Mouse (Mus musculus) embryonic facial prominence, embryonic 11.5 days (tissue): ENCODE data around the gene Tex48. TPM values are rescaled to one million over a fixed set of nuclear protein-coding genes. Genes with fewer than 3 reads are reported as not detected.

ENCODE experiments used
- ATAC-seq: fragments of 200-750 bp; cut with Nextera tagmentation; replicated peaks from 2 replicates; pipeline ENCODE4 v1.8.0; 2017; ENCODE audit warnings: low read depth; ENCODE audit not compliant: insufficient number of reproducible peaks, low FRiP score, low TSS enrichment
- DNase-seq: peaks from one replicate; pipeline ENCODE4 v3.0.0-alpha.2; 2015; ENCODE audit warnings: low spot score
- H3K27ac ChIP-seq: fragments of 300-500 bp; sonication (generic); replicated peaks from 2 replicates; pipeline ENCODE4 v1.5.1; 2014; ENCODE audit warnings: mild to moderate bottlenecking, low read depth, low read length, control low read depth
- H3K27me3 ChIP-seq: fragments of 300-500 bp; sonication (generic); 2 replicates; pipeline ENCODE4 v1.6.1; 2014; ENCODE audit warnings: mild to moderate bottlenecking, low read length, moderate library complexity, mixed read lengths; ENCODE audit not compliant: control insufficient read depth, insufficient read depth
- H3K36me3 ChIP-seq: fragments of 300-500 bp; sonication (generic); replicated peaks from 2 replicates; pipeline ENCODE4 v1.6.1; 2014; ENCODE audit warnings: low read depth, mild to moderate bottlenecking, low read length, moderate library complexity, mixed read lengths; ENCODE audit not compliant: control insufficient read depth, insufficient read depth
- H3K4me1 ChIP-seq: fragments of 300-500 bp; sonication (generic); 2 replicates; pipeline ENCODE4 v1.6.1; 2014; ENCODE audit warnings: low read length, mixed read lengths; ENCODE audit not compliant: control insufficient read depth, insufficient read depth
- H3K4me2 ChIP-seq: fragments of 300-500 bp; sonication (generic); 2 replicates; pipeline ENCODE4 v1.6.1; 2014; ENCODE audit warnings: low read depth, mild to moderate bottlenecking, control low read depth, low read length, moderate library complexity
- H3K4me3 ChIP-seq: fragments of 300-500 bp; sonication (generic); 2 replicates; pipeline ENCODE4 v1.5.1; 2014; ENCODE audit warnings: low read depth, low read length, control low read depth
- H3K9ac ChIP-seq: fragments of 300-500 bp; sonication (generic); replicated peaks from 2 replicates; pipeline ENCODE4 v1.6.1; 2014; ENCODE audit warnings: mild to moderate bottlenecking, control low read depth, low read length
- H3K9me3 ChIP-seq: fragments of 300-500 bp; sonication (generic); replicated peaks from 2 replicates; pipeline ENCODE4 v1.6.1; 2016; ENCODE audit warnings: mild to moderate bottlenecking, low read length, inconsistent platforms, mixed read lengths; ENCODE audit not compliant: control insufficient read depth
- WGBS: fragments of 180-500 bp; shearing (Covaris S2); extraction: QIAGEN DNeasy Blood & Tissue Kit; methylation state at CpG from one replicate; pipeline ENCODE4 v1.1.7; 2014; 5-methylcytosine and 5-hydroxymethylcytosine counted together
- polyA plus RNA-seq: library from polyadenylated mRNA; unstranded; fragments of >200 nt; fragmentation: Nextera tagmentation; extraction: Ambion mirVana; gene quantifications from 2 replicates; pipeline ENCODE4 v1.2.1, GENCODE M21; 2014

Tex48 gene
- polyA plus RNA-seq, 1 experiment from 2014 or later, result not detected

DNA sequence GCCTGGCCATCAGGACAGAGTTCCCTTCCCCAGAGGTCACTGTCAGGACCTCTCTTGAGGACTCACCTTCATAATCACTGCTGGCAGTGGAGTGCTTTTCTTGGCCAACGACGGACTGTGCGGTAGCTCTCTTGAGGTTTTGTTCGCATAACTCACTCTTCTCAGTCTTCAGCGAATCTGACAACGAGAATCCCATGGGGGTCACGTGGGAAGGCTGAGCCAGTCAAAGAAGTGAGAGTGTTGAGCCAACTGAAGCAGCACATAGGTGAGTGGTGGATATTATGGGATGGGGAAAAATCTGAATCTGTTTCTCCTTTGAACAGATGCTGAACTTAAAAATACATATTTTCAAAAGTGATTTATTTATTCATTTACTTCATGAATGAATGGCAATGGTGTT lies 13.8 kb downstream of the Tex48 start:
- H3K4me3 ChIP-seq, result no peak overlapping the region
- no peaks in the 10 kb centered on the region for H3K4me1 ChIP-seq
- no peaks in the 10 kb centered on the region for H3K36me3 ChIP-seq
- no peak overlapping the region for H3K9ac ChIP-seq
- ATAC-seq, result no peak
- no peak overlapping the region for H3K27ac ChIP-seq
- 73% methylated on average over 7 of the region's 7 CpGs for WGBS
- no peaks in the 10 kb centered on the region for H3K9me3 ChIP-seq
- no peak for DNase-seq
- no peak overlapping the region for H3K4me2 ChIP-seq
- no peaks in the 10 kb centered on the region for H3K27me3 ChIP-seq

DNA sequence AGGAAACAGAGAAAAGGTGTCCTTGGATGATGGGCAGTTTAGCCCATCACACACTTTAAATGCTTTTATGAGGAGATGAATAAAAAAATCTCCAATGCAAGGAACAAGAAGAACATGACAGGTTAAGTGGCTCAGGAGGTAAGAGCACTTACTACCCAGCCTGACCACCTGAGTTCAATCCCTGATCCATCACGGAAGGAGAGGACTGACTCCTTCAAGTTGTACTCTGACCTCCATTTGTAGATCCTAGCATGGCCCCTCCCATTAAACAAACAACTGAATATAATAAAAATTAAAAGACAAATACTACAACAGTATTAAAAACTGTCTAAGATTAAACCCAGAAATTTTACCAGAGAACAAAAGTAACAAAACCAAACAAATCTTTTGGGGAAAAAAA lies 16.3 kb downstream of the Tex48 start:
- ATAC-seq (no peak), DNase-seq (no peak)
- 73% methylated on average over 1 of the region's 1 CpGs for WGBS
- Histone ChIP-seq H3K9ac (no peak overlapping the region), H3K4me3 (no peak overlapping the region), H3K36me3 (no peaks in the 10 kb centered on the region), H3K4me2 (no peak overlapping the region), H3K9me3 (no peaks in the 10 kb centered on the region), H3K4me1 (no peaks in the 10 kb centered on the region), H3K27me3 (no peaks in the 10 kb centered on the region), H3K27ac (no peak overlapping the region)

- no peak overlapping the region for H3K4me3 ChIP-seq
- H3K4me1 ChIP-seq, result no peaks in the 10 kb centered on the region
- ATAC-seq (no peak), DNase-seq (no peak)
- H3K27me3 ChIP-seq, result no peaks in the 10 kb centered on the region
- H3K9ac ChIP-seq, result no peak overlapping the region
- H3K4me2 ChIP-seq, result no peak overlapping the region
- H3K9me3 ChIP-seq, result no peaks in the 10 kb centered on the region
- H3K36me3 ChIP-seq, result no peaks in the 10 kb centered on the region
- WGBS, result 90% methylated on average over 3 of the region's 3 CpGs
- H3K27ac ChIP-seq, result no peak overlapping the region
These were observed 16.7 kb downstream of the Tex48 start for GRCm38 (mm10) chr4:63605545-63605944.

DNA sequence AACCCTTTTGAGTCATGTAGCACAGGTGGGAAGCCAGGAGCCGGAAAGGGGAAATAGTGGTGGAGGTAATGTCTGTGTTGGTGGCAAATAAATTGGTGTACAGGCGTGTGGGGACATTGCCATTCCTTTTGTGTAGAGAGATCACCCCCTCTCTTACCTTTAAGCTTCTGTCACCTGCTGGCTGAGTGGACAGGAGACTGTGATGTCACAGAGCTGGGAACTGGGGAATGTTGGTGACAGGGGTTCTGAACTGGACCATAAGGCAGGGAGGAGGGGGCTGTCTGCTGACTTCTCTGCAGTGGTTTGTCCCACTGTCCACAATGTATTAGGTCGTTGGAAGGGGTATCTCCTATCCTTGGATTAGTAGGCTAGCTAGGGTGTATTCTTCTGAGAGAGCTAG lies 17.3 kb downstream of the Tex48 start, which contains the start of gene Gm11213:
Gene Gm11213 (minus strand): TSS at position 317 of the 400 bp plus-strand sequence.
- Histone ChIP-seq H3K27me3 (no peaks in the 10 kb centered on the region), H3K27ac (no peak within 1 kb of the TSS), H3K4me3 (no peak within 1 kb of the TSS), H3K4me2 (no peak within 1 kb of the TSS), H3K4me1 (no peaks in the 10 kb centered on the region), H3K9ac (no peak within 1 kb of the TSS), H3K36me3 (no peaks in the 10 kb centered on the region), H3K9me3 (no peaks in the 10 kb centered on the region)
- WGBS, result 68% methylated on average over 3 of the region's 3 CpGs
- ATAC-seq, result no peak
- DNase-seq, result no peak

- Histone ChIP-seq H3K4me1 (no peaks in the 10 kb centered on the region), H3K27me3 (no peaks in the 10 kb centered on the region)
These were observed 21.0 kb downstream of the Tex48 start for GRCm38 (mm10) chr4:63601263-63601662.

DNA sequence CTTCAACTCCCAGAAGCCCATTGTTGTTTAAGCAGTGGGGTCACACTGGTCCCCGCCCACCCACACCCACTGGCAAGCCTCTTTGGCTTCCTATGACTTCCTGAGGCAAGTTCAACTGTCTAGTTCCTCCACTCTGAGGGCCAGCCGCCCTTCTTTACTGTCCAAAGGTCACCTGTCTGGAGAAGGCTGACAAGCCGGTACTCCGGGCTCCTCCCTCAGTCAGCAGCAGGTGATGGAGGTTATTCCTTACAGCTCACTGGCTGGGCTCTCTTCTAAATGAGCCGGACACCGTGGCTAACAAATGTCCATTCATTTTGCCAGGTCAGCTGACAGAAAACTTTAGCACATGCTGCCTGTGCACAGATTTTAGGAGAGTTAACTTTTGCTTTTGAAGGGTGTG lies 21.4 kb downstream of the Tex48 start:
- no peaks in the 10 kb centered on the region for H3K36me3 ChIP-seq
- DNase-seq, result no peak
- H3K27me3 ChIP-seq, result no peaks in the 10 kb centered on the region
- no peaks in the 10 kb centered on the region for H3K4me1 ChIP-seq
- no peak overlapping the region for H3K4me3 ChIP-seq
- no peak overlapping the region for H3K27ac ChIP-seq
- 89% methylated on average over 6 of the region's 6 CpGs for WGBS
- H3K4me2 ChIP-seq, result no peak overlapping the region
- no peak overlapping the region for H3K9ac ChIP-seq
- no peaks in the 10 kb centered on the region for H3K9me3 ChIP-seq
- no peak for ATAC-seq

More at GRCm38 (mm10) chr4:63601263-63601662, 21.0 kb downstream of the Tex48 start:
- Histone ChIP-seq H3K9me3 (no peaks in the 10 kb centered on the region), H3K4me2 (no peak overlapping the region), H3K36me3 (no peaks in the 10 kb centered on the region), H3K9ac (no peak overlapping the region), H3K4me3 (no peak overlapping the region), H3K27ac (no peak overlapping the region)
- ATAC-seq (no peak), DNase-seq (no peak)

DNA sequence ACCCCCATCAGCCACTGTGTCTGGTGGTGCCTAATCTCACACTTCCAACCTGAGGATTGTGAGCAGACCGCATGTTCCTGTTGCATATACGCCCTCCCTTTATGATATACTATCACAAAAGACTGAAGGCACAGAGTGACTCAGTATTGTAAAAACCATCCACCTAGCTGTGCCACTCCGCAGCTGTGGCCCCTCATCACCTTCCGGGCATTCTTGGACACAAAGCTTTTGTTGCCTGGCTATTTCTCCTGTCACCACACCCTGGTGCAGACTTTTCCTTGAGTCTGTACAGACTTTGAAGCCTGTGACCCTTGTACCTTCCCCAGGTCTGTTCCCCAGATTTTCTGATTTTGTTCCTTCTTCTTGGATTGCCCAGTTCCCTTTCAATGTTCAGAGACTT lies 26.2 kb downstream of the Tex48 start:
- Histone ChIP-seq H3K4me3 (no peak overlapping the region), H3K36me3 (no peaks in the 10 kb centered on the region), H3K9ac (no peak overlapping the region), H3K9me3 (no peaks in the 10 kb centered on the region), H3K4me2 (no peak overlapping the region), H3K27me3 (no peaks in the 10 kb centered on the region), H3K4me1 (no peaks in the 10 kb centered on the region), H3K27ac (no peak overlapping the region)
- no peak for ATAC-seq
- DNase-seq, result no peak
- WGBS, result 97% methylated on average over 4 of the region's 4 CpGs

DNA sequence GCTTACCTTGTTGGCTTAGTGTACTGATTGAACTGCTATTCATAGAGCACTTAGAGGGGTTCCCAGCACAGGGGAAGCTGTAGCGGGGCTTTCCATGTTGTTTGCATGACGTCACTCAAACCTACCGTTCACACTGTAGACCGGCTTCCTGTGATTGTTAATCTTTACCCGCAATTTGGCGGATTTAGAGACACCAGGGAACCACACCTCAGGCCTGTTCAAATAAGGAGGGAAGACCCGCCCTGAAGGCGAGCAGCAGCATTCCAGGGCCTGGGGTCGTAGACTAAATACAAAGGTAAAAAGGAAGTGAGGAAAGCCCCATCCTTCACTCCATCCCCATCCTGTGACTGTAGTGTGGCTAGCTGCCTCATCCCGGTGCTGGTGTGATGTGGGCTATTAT lies 27.0 kb downstream of the Tex48 start:
- no peak overlapping the region for H3K27ac ChIP-seq
- 76% methylated on average over 10 of the region's 10 CpGs for WGBS

More for the DNA sequence above, 27.0 kb downstream of the Tex48 start:
- Histone ChIP-seq H3K36me3 (no peaks in the 10 kb centered on the region), H3K4me2 (no peak overlapping the region), H3K9ac (no peak overlapping the region), H3K9me3 (no peaks in the 10 kb centered on the region), H3K4me1 (no peaks in the 10 kb centered on the region), H3K4me3 (no peak overlapping the region), H3K27me3 (no peaks in the 10 kb centered on the region)
- ATAC-seq (no peak), DNase-seq (no peak)
